Mouse (Mus musculus) ZHBTc4 (cell line): ENCODE data around the gene Crebl2.

Experiments used
- DNase-seq: peaks from one replicate; pipeline ENCODE4 v3.0.0-alpha.2; 2011; ENCODE audit warnings: low read depth, low spot score

Gene Crebl2

DNA sequence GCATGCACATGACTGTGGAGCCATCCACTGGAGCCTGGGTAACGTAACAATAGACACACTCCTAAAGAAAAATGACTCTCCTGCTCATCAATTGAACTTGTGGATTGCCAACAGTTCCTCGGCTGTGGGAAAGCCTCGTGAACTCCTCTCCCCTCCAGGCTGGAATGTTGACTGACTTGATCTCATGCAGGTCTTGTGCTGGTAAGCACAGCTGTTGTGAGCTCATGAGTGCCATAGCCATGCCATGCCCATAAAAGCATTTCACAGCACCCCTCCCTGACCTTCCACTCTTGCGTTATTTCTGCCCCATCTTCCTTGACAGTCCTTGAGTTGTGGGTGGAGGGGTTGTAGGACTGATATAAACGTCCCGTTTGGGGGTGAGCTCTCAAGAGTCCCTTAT lies 9.5 kb upstream of the Crebl2 start:
- DNase-seq, result no peak

DNA sequence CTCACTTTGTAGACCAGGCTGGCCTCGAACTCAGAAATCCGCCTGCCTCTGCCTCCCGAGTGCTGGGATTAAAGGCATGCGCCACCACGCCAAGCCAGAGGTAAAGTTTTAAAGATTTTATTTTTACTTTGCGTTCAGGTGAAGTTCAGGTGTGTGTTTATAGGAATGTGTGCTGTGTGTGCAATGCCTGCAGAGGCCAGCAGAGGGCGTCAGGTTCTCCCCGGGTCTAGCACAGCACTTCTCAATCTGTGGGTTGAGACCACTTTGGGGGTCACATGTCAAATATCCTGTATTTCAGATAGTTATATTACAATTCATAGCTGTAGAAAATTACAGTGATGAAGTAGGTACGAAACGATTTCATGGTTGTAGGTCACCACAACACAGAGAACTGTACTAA lies 7.1 kb upstream of the Crebl2 start:
- DNase-seq, result peak; percentile 61

DNA sequence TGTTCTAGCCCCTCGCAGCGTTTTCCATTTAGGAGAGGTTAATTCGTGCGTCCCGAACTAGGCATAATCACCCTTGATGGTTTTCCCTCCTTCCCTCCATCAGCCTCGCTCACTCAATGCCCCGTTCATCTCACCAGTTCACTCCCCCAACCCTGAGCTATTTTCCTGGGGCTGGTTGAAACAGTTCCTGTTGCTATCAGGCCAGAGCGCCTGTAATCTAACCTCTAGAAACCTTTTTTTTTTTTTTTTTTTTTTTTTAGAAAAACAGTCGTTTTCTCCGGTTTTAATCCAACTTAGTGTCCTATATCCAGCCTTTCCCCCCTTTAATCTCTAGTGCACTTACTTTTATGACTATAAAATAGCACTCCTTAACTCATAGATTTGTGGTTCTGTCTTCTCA lies 822 bp downstream of the Crebl2 start:
- no peak for DNase-seq

DNA sequence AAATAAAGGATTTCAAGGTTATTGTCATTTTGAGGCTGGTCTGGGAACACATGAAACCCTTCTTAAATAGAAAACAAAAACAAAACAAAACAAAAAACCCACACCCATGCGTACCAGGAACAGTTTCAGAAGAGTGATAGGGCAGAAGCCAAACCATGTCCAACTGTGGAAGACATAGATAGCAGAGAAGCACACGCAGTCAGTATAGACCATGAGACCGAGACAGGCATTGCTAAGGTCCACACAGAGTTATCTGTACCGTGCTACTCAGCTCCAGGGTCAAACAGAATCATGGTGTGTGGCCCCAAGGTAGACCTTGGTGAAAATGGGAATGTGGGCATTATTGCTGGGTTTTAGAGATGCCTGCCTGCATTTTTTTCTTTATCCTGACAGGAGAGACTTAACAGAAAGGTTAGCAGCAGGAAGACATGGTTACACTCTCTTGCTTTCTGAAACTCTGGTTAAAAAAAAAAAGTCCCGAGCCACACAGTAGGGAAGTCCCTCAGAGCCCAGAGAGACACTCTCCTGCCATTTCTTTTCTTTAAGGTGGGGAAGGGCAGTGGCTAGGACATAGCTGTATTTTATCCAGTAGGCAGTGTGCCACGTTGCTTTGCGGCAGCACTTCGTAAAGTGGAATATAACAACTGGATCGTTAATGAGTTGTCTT lies 4.8 kb downstream of the Crebl2 start:
- DNase-seq, result no peak

DNA sequence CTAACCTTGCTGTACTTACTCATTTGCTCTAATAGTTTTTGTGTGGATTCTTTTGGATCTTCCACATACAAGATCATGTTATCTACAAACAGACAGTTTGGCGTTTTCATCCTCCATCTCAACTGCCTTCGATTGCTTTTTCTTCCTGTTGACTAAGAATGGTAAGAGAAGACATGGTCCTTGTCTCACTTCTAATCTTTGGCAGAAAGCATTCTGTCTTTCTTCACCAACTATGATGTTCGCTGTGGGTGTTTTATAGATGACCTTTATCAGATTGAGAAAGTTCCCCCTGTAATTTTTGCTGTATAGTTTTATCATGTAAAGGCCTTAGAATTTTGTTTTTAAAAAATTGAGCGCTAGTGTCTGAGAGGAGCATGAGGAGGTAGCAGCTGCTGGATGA lies 8.2 kb downstream of the Crebl2 start:
- no peak for DNase-seq

DNA sequence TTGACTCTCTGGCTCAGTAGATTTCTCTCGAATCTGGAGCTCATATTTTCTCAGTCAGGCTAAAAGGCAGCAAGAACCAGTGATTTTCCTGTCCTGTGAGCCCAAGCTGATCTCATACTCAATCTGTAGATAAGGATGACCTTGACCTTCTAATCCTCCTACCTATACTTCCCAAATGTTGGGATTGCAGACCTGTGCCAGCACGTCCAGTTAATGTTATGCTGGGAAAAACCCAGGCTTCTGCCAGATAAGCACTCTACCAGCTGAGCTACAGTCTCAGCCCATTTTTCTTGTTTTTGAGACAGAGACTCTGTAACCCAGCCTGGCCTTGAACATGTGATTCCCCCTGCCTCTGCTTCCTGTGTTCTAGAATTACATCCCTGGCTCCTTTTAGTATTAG lies 10.4 kb downstream of the Crebl2 start:
- DNase-seq, result no peak

DNA sequence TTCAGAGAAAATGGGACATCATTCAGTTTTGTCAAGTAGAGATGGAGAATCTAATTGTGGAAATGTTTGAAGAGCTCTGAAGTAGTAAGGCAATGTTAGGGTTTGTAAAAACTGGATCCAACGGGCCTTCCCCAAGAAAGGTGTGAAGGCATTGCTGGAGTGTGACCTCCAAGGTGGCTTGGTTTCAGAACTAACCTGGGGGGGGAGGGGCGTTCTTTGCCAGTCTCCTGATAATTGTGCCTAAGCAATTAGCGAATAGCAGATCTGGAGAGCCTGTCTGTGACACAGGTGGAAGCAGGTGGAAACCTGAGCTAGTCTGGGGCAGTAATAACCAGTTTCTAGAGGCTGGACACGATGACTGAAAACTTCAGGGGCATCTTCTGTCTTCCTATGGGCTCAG lies 15.8 kb downstream of the Crebl2 start:
- DNase-seq, result no peak

DNA sequence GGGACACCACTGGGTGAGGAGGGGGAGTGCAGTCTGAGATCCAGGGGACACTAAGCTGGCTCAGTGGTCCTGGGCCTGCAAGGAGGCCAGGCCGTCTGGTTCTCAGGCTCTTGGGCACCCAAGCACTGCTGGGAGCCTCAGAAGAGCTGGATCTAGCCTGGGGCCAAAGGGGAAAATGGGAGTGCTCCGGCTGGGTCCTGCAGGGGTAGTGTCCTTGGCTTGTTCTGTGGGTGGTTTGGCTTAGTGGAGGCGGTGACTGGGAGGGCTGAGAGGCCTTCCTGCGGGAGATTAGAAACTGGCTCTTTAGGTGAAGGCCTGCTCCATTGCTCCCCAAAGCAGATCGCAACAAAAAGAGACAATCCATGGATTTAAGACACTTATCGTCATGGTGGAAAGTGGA lies 16.4 kb downstream of the Crebl2 start:
- DNase-seq, result peak; percentile 57

DNA sequence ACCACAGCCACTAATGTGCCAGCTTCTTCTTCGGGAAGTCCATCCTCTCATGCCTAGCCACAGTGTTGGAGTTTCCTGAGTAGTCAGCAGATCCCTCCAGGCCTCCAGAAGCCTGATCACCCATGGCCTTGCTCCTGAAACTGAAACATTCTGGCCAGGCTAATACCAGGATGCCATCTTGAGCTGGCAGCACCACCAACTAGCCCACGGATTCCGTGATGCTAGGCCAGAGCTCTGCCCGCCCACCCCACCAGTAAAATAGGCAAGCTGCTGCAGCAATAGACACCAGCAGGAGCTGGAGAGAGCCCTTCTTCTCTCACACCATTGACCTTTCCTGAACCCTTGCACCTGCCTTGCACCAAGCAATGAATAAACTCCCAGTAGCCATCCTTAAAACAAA lies 17.6 kb downstream of the Crebl2 start:
- DNase-seq, result no peak

DNA sequence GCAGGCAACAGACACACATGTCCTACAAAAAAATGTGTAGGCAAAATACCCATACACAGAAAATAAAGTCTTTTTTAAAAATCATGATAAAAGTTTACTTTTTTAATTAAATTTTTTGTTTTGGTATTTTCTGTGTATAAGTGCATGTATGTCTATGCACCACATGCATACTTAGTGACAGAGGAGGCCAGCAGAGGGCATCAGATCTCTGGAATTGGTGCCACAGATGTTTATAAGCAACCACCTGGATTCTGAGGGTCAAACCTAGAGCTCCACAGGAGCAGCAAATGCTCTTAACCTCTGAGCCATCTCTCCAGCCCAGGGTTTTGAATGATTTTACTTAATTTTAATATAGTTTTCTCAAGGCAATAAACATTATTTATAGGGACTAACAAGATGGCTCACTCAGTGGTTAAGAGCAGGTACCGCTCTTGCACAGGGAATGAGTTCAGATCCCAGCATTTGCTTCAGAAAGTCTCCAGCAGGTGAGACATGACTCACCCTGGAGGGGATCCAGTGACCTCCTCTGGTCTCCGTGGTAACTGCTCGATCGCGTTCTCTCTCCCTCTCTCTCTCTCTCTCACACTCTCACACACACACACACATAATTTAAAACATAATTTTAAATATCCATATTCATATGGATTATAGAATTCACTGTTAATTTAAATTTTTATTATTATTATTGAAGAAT lies 18.4 kb downstream of the Crebl2 start:
- DNase-seq, result peak; percentile 73

DNA sequence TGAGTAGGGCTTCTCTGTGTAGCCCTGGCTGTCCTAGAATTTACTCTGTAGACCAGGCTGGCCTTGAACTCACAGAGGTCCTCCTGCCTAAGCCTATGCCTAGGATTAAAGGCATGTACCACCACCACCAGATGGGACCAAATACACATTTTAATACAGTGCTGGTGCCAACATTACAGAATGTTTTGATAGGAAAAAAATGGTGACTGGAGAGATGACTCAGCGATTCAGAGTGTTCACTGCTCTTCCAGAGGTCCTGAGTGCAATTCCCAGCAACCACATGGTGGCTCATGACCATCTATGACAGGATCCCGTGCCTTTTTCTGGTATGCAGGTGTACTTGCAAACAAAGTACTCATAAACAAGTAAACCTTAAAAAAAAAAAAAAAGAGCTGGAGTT lies 19.5 kb downstream of the Crebl2 start:
- no peak for DNase-seq

DNA sequence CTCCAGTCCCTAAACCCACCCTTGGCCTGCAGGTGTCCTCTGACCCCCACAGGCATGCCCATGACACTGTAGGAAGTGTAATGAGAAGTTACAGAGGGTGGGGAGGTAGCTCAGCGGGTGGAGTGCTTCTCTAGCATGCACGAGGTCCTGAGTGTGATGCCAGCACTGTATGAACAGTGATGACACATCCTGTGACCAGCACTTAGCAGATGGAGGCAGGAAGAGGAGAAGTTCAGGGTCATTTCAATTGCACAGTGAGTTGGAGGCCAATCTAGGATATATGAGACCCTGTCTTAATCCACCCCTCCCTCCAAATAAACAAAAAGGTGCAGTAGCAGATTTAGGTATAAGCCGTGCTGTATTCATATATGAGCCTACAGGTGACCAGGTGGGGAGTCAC lies 20.0 kb downstream of the Crebl2 start:
- DNase-seq, result no peak

DNA sequence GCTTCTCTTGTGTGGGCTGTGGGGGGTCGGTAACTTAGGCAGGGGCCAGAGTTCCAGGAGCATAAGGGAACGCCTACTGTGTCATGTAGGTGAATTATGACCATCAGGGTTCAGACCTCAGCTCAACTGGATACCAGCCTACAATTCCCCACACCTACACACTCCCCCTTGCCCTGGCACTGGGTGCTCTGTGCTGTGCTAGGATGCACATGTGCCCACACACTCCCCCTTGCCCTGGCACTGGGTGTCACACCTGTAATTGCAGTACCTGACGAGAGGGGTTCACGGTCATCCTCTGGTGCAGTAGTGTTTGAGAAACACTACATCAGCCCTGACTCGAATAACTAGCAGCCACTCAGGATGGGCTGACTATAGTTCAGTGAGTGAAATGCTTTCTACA lies 24.8 kb downstream of the Crebl2 start:
- no peak for DNase-seq

DNA sequence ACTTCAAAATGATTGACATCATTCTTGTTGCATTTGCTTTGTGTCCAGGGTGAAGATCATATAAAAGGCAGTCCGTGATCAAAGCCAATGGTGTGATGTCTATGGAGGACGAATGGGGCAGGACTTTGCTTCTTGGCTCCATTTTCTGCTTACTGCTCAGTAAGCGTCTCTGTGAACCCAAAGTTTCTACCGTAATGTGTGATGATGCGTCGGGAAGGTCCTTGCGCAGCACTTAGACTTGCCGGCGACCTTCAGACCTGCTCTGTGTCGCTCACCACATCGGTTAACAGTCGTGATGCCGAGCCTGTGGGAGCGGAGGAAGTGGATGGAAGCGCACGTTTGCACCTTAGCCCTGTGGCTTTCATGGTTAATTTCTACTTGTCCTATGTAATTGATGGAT lies 26.0 kb downstream of the Crebl2 start:
- DNase-seq, result no peak

DNA sequence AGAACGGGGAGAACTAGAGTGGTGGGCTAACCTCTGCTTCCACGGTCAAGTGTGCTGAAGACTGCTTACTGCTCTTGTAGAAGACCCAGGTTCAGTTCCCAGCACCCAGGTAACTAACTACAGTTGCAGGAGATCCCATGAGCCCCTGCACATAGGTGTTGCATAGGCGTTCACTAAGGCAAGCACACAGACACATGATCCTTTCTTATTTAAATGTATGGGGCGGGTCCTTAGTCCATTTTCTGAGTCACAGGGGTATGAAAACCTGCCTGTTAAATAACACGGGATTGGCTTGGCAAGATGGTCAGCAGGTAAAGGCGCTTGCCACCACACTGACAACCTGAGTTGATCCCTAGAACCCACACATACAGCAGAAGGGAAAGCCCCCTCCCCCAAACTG lies 29.1 kb downstream of the Crebl2 start:
- peak; percentile 61 for DNase-seq

DNA sequence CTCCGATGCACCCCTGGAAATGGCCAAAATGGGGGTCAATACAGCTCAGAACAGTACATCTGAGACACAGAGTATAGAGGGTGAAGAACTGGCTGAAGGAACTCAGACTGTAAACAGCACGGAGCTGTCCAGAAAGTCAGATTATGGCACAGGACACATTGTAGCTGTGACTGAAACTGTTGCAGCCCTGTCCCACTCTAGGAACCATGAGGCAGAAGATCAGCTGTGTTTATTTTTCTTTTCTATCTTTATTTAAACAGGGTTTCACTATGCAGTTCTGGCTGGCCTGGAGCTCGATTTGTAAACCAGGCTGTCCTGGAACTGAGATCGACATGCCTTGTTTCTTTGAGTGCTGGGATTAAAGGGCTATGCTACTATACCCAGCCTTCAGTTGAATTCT lies 30.3 kb downstream of the Crebl2 start:
- DNase-seq, result no peak

DNA sequence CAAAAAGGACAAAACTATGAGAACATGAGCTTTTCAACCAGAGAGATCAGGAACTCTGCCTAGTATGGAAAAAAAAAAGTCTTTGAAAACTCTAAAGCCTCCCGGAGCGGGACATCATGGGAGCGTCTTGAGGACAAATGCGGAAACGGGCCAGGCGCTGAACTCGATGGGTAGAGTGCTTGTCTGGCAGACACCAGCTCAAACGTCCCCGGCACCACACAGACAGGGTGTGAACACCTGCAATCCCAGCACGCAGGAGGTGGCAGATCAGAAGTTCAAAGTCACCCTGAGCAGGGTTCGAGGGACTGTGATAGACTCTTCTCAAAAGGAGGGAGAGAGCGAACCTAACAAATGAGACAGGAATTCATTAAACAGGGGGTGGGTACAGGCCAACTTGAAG lies 31.4 kb downstream of the Crebl2 start:
- DNase-seq, result peak; percentile 57

DNA sequence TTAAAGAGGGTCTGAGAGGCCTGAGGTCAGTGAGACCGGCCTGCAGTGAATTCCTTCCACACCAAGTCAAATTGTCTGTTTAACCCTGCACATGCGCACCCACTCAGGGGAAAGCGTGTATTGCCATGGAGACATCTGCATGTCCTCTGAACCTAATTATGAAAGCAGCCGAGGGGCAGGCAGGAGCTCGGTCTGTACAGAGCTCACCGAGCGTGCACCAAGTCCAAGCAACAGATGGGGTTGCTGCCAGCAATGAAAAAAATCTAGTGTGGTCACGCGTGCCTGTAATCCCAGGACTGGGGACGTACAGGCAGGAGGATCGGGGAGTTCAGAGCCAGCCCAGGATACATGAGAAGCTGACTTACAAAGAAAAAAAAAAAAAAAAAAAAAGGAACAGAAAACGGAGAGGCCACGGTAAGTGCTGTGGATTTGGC lies 32.7 kb downstream of the Crebl2 start:
- DNase-seq, result no peak

DNA sequence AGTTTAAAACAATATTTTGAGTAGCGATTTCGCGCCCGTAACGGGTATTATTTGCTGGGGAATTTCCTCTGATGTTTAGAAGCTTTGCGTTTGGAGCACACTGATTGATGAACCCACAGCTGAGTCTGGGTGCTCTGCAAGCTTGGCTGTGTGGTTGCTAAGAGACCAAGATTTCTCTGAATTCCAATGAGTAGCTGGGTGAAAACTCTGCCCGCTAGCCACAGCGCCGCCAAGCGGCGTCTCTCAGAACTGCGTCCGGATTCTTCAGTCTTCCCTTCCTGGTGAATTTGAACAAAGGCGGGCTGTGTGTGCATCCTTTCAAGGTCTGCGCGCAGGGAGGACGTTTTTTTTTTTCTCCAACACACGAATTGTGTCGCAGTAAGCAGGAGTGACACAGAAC lies 33.2 kb downstream of the Crebl2 start:
- DNase-seq, result peak; percentile 94

DNA sequence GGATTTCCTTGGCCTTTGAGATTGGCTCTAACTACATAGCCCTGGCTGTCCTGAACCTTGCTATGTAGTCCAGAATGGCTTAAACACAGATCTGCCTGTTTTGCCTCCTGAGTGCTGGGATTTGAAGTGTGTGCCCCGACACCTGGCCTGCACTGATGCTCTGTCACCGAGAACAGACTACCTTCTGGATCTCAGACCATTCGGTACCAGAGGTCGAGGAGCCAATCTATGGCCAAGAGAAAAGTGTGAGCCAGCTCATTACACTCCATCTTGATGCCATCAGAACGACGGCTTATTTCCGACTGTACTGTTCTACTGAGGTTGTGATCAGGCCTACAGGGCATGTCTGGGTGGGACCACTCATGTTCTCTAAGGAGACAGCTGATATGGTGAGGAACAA lies 36.2 kb downstream of the Crebl2 start:
- DNase-seq, result no peak

DNA sequence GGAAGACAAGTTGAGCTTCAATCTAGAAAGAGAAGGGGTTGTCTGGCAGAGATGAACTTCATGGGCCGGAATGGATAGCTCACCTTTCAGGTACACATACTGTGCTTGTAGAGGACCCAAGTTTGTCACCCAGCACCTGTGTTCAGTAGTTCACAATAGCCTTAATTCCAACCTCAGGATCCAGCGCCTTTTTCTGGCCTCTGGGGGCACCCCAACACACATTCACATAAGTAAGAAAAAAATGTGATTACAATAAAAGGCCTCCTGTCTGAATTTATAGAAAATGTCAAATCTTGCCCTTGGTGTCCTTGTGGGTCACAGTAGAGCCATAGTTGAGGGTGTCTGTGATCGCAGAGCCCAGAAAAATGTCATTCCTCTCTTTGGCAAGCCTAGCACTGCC lies 37.4 kb downstream of the Crebl2 start:
- DNase-seq, result peak; percentile 76

DNA sequence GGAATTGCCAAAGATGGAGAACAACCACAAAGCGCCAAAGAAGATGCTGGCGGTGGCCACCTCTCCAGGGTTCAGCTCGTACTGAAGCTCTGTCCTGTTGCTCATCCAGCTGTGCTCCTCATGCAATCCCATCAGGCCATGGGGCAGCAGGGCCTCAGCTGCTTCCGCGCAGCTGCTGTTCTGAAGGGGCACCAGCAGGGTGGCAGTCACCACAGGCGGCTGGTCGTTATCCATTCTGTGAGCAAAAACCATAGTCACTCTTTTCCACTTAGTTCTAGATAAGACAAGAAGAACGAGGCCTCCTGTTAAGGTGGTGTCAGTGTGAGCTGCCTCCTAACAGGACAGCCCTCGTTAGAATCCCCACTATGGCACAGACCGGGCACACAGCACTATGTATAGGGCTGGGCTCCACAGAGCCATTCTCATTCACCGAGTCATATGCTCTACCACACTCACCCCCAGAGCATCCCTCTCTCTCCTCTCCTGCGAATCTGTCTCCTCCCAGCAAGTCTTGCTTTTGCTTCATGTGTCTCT lies 40.3 kb downstream of the Crebl2 start:
- peak; percentile 44 for DNase-seq

DNA sequence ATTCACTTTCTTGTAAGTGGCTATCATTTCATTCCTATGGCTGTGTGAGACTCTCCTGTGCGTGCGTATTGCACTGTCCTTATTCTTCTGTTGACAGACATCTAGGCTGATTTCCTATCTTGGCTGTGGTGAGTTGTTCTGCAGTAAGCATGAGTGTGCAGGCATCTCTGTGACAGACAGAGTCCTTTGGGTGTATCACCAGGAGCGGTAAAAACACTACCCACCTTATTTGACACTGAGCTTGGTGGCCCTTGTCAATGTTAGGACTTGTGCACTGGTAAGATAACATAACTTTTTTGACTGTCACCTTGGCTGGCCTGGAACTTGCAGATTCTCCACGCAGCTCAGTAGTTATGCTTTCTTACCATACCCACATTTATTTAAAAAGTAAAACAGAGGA lies 40.9 kb downstream of the Crebl2 start:
- no peak for DNase-seq
